Mouse (Mus musculus) effector memory CD4-positive, alpha-beta T cell, adult 7 months (primary cell): ENCODE results near the gene Rbm4b. TPM values are rescaled to one million over a fixed set of nuclear protein-coding genes. Genes with fewer than 3 reads are reported as not detected.

Experiments
- polyA plus RNA-seq: library from polyadenylated mRNA; unstranded; fragments of 100-300 nt; shearing (Covaris generic); gene quantifications from one replicate; pipeline ENCODE4 v1.2.1, GENCODE M21; 2017

Gene Rbm4b
- polyA plus RNA-seq = 77.1 TPM

GRCm38 (mm10) chr19:4756193-4756911 is at the start of gene Rbm4b:
Gene Rbm4b, plus strand, starts transcription at chr19:4756497.

GRCm38 (mm10) chr19:4711098-4711600 is 45.1 kb upstream of the Rbm4b start, which contains the start of gene Sptbn2:
Gene Sptbn2, plus strand, starts transcription at chr19:4711167.

GRCm38 (mm10) chr19:4793831-4794422 is 37.6 kb downstream of the Rbm4b start, which contains the start of gene Rbm4:
Gene Rbm4, minus strand, starts transcription at chr19:4793901.

GRCm38 (mm10) chr19:4811063-4811908 is 55.0 kb downstream of the Rbm4b start, which contains the start of the genes Gm21992 and Rbm14:
Gene Gm21992, minus strand, starts transcription at chr19:4811612.
Gene Rbm14, minus strand, starts transcription at chr19:4811634.

Other genes starting within 250 kb of the Rbm4b start
- 3.2 TPM for gene Pcx, start 246.0 kb upstream of the Rbm4b start, polyA plus RNA-seq
- 0.69 TPM for gene Lrfn4, start 140.8 kb upstream of the Rbm4b start, polyA plus RNA-seq
- gene Rce1, start 130.9 kb upstream of the Rbm4b start, polyA plus RNA-seq = 78.0 TPM
- gene Gm960, start 57.8 kb upstream of the Rbm4b start, polyA plus RNA-seq = 0.23 TPM
- 0.72 TPM for gene Sptbn2, start 45.3 kb upstream of the Rbm4b start, polyA plus RNA-seq
- gene Rbm4, start 37.4 kb downstream of the Rbm4b start, polyA plus RNA-seq = 44.2 TPM
- 28.2 TPM for gene Gm21992, start 55.1 kb downstream of the Rbm4b start, polyA plus RNA-seq
- 76.3 TPM for gene Rbm14, start 55.1 kb downstream of the Rbm4b start, polyA plus RNA-seq
- 28.8 TPM for gene Ccs, start 82.8 kb downstream of the Rbm4b start, polyA plus RNA-seq
- gene Ccdc87, start 82.9 kb downstream of the Rbm4b start, polyA plus RNA-seq = not detected
- 2.1 TPM for gene Ctsf, start 98.6 kb downstream of the Rbm4b start, polyA plus RNA-seq
- gene Actn3, start 121.4 kb downstream of the Rbm4b start, polyA plus RNA-seq = not detected
- 4.4 TPM for gene Zdhhc24, start 122.2 kb downstream of the Rbm4b start, polyA plus RNA-seq
- 0.41 TPM for gene Bbs1, start 150.1 kb downstream of the Rbm4b start, polyA plus RNA-seq
- gene Dpp3, start 171.8 kb downstream of the Rbm4b start, polyA plus RNA-seq = 57.2 TPM
- gene Peli3, start 186.6 kb downstream of the Rbm4b start, polyA plus RNA-seq = not detected
- 37.5 TPM for gene Mrpl11, start 205.7 kb downstream of the Rbm4b start, polyA plus RNA-seq
- not detected for gene Npas4, start 233.8 kb downstream of the Rbm4b start, polyA plus RNA-seq